Mouse (Mus musculus): ENCODE data around the gene Ppp1r21.

- TF ChIP-seq MAFK (IDR thresholded peaks at IDR 0.05; ENCODE audit: insufficient read depth, low read depth, low read length) (no peak), ZNF384 (IDR thresholded peaks at IDR 0.05; ENCODE audit: low read depth, low read length) (no peak), HCFC1 (IDR thresholded peaks at IDR 0.05; ENCODE audit: borderline replicate concordance, insufficient read depth, low read length) (no peak), CHD2 (IDR thresholded peaks at IDR 0.05; ENCODE audit: low read depth, low read length) (no peak)
Measured at GRCm38 (mm10) chr17:88622711-88623110, 92.8 kb downstream of the Ppp1r21 start.
